Mouse (Mus musculus) heart, adult 2 months (tissue): ENCODE results near the gene Fndc3b. TPM values are rescaled to one million over a fixed set of nuclear protein-coding genes. Genes with fewer than 3 reads are reported as not detected.
A peak's percentile ranks its signal among the peaks of the same experiment; 100 is the strongest.
"Not testable (repeated sequence)": the region's sequence is repeated elsewhere in the genome, so short reads cannot be mapped to it uniquely, and the experiment has no call there.

Source experiments
- DNase-seq, 2 experiments: peaks; one replicate each; pipeline ENCODE4 v3.0.0; 2021
- H3K27ac ChIP-seq: fragments of 200-600 bp; 2 replicates; pipeline ENCODE4 v1.8.1; 2022
- H3K27me3 ChIP-seq: fragments of 200-500 bp; 2 replicates; pipeline ENCODE4 v1.6.1; 2012; ENCODE audit warnings: mild to moderate bottlenecking, low read length, inconsistent platforms, mixed read lengths; ENCODE audit not compliant: control insufficient read depth, insufficient read depth
- H3K36me3 ChIP-seq: fragments of 200-500 bp; 2 replicates; pipeline ENCODE4 v1.6.1; 2012; ENCODE audit warnings: low read length, inconsistent platforms; ENCODE audit not compliant: control insufficient read depth, insufficient read depth
- H3K4me1 ChIP-seq: fragments of 200-500 bp; 2 replicates; pipeline ENCODE4 v1.6.1; 2011; ENCODE audit warnings: low read length; ENCODE audit not compliant: control insufficient read depth, insufficient read depth
- H3K4me3 ChIP-seq: fragments of 200-600 bp; 2 replicates; pipeline ENCODE4 v1.8.1; 2022
- H3K79me2 ChIP-seq: fragments of 200-500 bp; replicated peaks from 2 replicates; pipeline ENCODE4 v1.6.1; 2012; ENCODE audit warnings: mild to moderate bottlenecking, inconsistent platforms, low read length, moderate library complexity, mixed read lengths; ENCODE audit not compliant: control insufficient read depth, insufficient read depth
- H3K9ac ChIP-seq: fragments of 200-500 bp; 2 replicates; pipeline ENCODE4 v1.6.1; 2012; ENCODE audit warnings: low read depth, mild to moderate bottlenecking, control low read depth, inconsistent platforms, low read length, mixed read lengths
- CTCF ChIP-seq: fragments of 200-600 bp; IDR thresholded peaks from 2 replicates; pipeline ENCODE4 v1.8.1; 2022; ENCODE audit warnings: antibody characterized with exemption, mild to moderate bottlenecking, moderate library complexity
- EP300 ChIP-seq: fragments of 200-500 bp; IDR thresholded peaks from 2 replicates; pipeline ENCODE4 v1.6.1; 2011; ENCODE audit warnings: low read depth, low read length, control low read depth; ENCODE audit not compliant: insufficient read depth
- POLR2A ChIP-seq: fragments of 200-500 bp; IDR thresholded peaks from 2 replicates; pipeline ENCODE4 v1.6.1; 2011; ENCODE audit warnings: mild to moderate bottlenecking, low read depth, low read length, control low read depth; ENCODE audit not compliant: insufficient read depth
- WGBS: fragments of 180-500 bp; shearing (Covaris S2); methylation state at CpG from one replicate; pipeline ENCODE4 v1.1.7; 2018; 5-methylcytosine and 5-hydroxymethylcytosine counted together
- intact Hi-C: fragments of 180-260 bp; cut with DNase I; formaldehyde crosslinking; loops from one replicate; pipeline ENCODE4 v1.15.1; 2025
- polyA plus RNA-seq: library from polyadenylated mRNA; depleted of rRNA; stranded (reverse); fragments of >200 nt; gene quantifications from 2 replicates; pipeline ENCODE4 v1.2.3, GENCODE M21; 2012
- total RNA-seq, 2 experiments: library from RNA; stranded (reverse); gene quantifications; 2 replicates each; pipeline ENCODE4 v1.2.3; 2021

The Fndc3b gene
- total and polyA plus RNA-seq, 3 experiments = 15.3 to 57.4 (median 52.1) TPM

DNA sequence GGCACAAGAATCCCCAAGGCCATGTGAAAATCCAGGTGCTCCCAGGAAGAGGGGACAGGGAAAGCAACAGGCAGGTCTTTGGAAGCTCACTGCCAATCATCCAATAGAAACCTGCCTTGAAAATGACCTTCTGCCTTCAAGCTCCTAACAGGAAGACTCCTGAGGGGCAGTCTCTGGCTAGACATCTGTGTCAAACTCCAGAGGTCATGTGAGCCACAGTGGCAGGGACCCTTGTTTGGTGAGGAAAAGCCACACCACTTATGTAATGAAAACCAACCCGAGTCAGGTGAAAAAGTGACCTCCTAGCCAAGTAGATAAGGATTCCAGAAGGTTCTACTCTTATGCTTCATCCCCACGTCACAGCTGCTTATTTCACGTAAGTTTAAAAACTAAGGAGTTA, 227.8 kb downstream of the Fndc3b start:
- H3K27me3 ChIP-seq = no peaks in the 10 kb centered on the region
- H3K9ac ChIP-seq = no peak overlapping the region
- DNase-seq = no peak
- TF ChIP-seq EP300 (no peak), CTCF (no peak), POLR2A (no peak)
- no peak overlapping the region for H3K4me3 ChIP-seq
- H3K4me1 ChIP-seq = peaks cover 1% of the 10 kb centered on the region
- intact Hi-C loops = no loop called here
- no peaks in the 10 kb centered on the region for H3K79me2 ChIP-seq
- no peak overlapping the region for H3K27ac ChIP-seq
- H3K36me3 ChIP-seq = no peaks in the 10 kb centered on the region
- 55% methylated on average over 3 of the region's 3 CpGs for WGBS

DNA sequence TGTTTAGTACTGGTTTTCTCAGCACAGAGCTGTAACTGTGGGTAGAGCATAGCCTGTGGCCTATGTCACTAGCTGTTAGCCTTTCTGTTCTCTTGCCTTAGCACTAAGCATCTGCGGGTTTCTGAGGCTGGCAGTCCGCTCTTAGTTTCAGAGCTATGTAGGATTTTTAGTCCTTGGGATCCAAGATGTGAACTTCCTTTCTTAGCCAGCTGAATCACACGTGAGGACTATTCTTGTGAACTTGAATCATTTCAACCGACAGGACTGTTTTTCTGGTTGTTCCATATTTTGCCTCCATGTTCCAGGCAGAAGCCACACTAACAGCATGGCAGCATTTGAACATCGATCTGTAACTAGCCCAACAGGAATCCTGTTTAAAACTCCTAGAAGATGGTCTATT, 229.4 kb downstream of the Fndc3b start:
- intact Hi-C loops = no loop called here
- Histone ChIP-seq H3K4me3 (no peak overlapping the region), H3K4me1 (peaks cover 1% of the 10 kb centered on the region), H3K27ac (no peak overlapping the region), H3K9ac (no peak overlapping the region), H3K36me3 (no peaks in the 10 kb centered on the region), H3K27me3 (no peaks in the 10 kb centered on the region), H3K79me2 (no peaks in the 10 kb centered on the region)
- TF ChIP-seq CTCF = no peak
- 92% methylated on average over 5 of the region's 5 CpGs for WGBS
- no peak for DNase-seq

DNA sequence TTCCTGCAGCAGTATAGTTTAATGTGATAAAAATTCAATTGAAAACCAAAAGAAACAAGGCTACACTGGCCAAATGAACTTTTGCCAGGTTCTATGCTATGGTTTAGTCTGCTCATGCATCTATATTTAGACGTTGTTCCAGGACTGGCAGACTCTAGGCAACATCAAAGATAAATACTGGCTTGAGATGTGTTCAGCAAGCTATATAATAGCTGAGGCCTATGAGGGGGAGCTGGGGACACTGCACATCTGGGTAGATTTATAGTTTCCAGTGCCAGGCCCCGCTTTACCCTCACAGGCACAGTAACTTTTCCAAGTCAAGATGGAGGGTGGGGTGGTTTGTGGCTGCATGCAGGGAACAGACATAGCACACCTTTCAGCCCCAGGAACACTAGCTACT, 231.7 kb downstream of the Fndc3b start:
- Histone ChIP-seq H3K27ac (no peak overlapping the region), H3K4me1 (peaks cover 1% of the 10 kb centered on the region), H3K36me3 (no peaks in the 10 kb centered on the region), H3K9ac (no peak overlapping the region), H3K4me3 (no peak overlapping the region), H3K27me3 (no peaks in the 10 kb centered on the region), H3K79me2 (no peaks in the 10 kb centered on the region)
- no peak for DNase-seq
- intact Hi-C loops = no loop called here
- 59% methylated on average over 2 of the region's 2 CpGs for WGBS
- no peak for TF ChIP-seq POLR2A

DNA sequence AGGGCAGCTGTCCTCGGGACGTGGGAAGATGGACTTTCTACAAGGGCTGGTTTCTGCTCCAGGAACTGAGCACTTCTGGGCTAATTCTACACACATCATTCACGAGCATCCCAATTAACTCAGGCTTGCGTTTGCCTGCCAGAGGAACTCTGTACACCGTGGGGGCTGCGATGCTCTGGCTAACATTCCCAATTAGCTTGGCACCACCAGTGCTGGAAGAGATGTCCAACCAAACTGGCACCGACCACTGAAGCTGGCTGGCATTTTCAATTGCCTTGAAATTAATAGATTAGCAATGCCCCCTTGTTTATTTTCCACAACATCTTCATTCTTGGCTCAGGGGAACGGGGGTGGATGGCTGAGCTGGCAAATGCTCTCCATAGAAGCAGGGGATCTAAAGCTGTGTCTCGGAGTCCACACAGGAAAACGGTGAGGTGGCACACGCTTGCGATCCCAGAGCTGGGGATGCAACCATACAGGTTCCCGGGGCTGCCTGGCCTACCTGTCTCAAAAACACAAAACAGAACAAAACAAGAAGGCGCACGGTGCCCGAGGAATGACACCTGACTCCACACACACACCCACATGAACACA, 232.4 kb downstream of the Fndc3b start:
- H3K4me3 ChIP-seq = no peak overlapping the region
- H3K9ac ChIP-seq = no peak overlapping the region
- 76% methylated on average over 16 of the region's 16 CpGs for WGBS
- no peaks in the 10 kb centered on the region for H3K79me2 ChIP-seq
- TF ChIP-seq EP300 = no peak
- TF ChIP-seq POLR2A = no peak
- no peak for TF ChIP-seq CTCF
- no peaks in the 10 kb centered on the region for H3K36me3 ChIP-seq
- no peaks in the 10 kb centered on the region for H3K27me3 ChIP-seq
- peaks cover 4% of the 10 kb centered on the region for H3K4me1 ChIP-seq
- DNase-seq = no peak
- intact Hi-C loops = no loop called here
- H3K27ac ChIP-seq = no peak overlapping the region

DNA sequence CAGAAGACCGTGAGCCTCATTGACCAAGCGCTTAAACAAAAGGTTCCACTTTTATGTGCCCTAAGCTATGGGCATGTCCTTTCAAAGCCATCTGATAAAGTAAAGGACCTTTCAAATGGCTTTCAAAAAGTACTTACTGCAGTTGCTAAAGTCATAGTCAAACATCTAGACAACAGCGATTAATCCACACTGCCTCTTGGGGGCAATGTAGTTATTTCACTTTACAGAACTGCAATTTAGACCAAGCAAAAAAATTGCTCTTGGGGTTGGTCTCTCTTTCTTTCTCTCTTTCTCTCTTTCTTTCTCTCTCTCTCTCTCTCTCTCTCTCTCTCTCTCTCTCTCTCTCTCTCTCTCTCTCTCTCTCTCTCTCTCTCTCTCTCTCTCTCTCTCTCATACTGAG, 233.4 kb downstream of the Fndc3b start:
- H3K4me3 ChIP-seq, intact Hi-C loops, H3K4me1 ChIP-seq, H3K27me3 ChIP-seq, H3K9ac ChIP-seq, H3K27ac ChIP-seq, H3K36me3 ChIP-seq, DNase-seq, H3K79me2 ChIP-seq: not testable (repeated sequence)
- peak; percentile 50 for TF ChIP-seq CTCF
- WGBS = 87% methylated on average over 3 of the region's 3 CpGs

DNA sequence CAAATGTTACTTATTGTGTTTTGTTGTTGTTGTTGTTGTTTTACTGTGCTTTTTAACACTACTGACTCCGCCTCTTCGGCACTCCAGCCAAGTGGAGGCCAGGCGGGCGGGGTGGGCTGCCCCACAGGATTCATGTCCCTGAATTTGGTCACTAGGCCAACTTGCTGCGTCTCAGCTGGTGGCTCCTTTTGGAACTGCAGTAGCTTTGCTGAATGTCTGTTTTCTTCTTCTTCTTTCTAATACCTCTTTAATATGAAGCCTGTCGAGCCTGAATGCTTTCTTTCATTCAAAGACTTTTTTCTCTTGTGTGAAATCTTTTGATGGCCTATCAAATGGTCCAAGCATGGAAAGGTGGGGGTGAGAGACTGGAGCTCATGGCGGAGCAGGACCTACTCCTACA, 235.2 kb downstream of the Fndc3b start:
- Histone ChIP-seq H3K36me3 (no peaks in the 10 kb centered on the region), H3K79me2 (no peaks in the 10 kb centered on the region), H3K27ac (no peak overlapping the region), H3K4me3 (no peak overlapping the region), H3K9ac (no peak overlapping the region), H3K27me3 (no peaks in the 10 kb centered on the region), H3K4me1 (peaks cover 4% of the 10 kb centered on the region)
- WGBS = 84% methylated on average over 7 of the region's 7 CpGs
- TF ChIP-seq CTCF (peak; percentile 26), EP300 (no peak), POLR2A (no peak)
- no peak for DNase-seq
- intact Hi-C loops = no loop called here
